Mouse (Mus musculus): ENCODE data around the gene Gm29609. TPM values are rescaled to one million over a fixed set of nuclear protein-coding genes. Genes with fewer than 3 reads are reported as not detected.
A peak's percentile ranks its signal among the peaks of the same experiment; 100 is the strongest.

Gm29609 gene
- polyA plus RNA-seq, 1 experiment from 2014 or later: 0.53 TPM

DNA sequence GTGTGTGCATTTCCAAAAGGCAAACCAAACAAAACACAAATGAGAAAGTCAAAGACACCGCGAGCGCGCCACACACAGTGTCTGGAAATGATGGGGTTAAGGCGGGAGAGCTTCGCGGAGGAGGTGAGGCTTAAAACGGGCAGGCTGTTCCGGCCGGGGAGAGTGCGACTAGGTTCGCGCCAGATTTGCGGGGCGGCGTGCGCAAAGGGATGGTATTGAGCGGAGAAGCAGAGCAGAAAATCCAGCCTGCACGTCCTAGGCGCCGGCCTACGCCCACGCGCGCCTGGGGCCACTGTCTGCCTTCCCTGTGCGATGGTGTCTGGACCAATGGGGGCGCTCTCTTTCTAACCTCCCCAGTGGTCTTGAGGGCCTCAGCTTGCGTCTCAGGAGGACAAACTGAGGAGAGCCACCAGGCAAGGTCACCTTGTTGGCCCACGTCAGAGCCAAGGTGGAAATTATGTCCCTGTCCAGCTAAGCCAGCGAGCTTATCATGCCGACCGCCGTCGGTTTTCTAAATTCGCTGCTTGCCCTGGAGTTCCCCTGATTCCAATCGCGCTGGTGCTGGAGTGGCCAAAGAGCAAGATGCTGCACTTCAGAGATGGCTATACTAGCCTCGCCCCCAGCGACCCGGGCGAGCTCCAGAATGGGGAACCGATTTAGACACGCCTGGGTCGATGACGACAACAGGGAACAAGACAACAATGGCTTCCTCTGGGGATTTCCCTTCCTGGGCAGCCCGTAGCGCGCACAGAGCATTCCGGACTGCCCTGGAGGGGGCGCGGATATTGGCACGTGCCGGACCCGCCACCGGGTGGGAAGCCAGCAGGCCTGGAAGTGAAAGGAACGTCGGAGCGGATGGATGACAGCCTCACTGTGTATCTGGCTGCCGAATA, 84.7 kb downstream of the Gm29609 start:
- TF ChIP-seq CTCF (IDR thresholded peaks at IDR 0.05; ENCODE audit: low read depth): peak; percentile 17; the same call in 1 of the 2 replicates
- H3K4me2 ChIP-seq (ENCODE audit: low read length): peak overlapping the region; percentile 53
- no peaks in the 10 kb centered on the region for H3K36me3 ChIP-seq (ENCODE audit: insufficient read depth, low read length)
- peak overlapping the region; percentile 29 for H3K4me3 ChIP-seq (replicated peaks; ENCODE audit: low read depth, low read length)
- WGBS: under 1% methylated on average over 59 of the region's 59 CpGs
- DNase-seq (ENCODE audit: low spot score) (peak; percentile 46), ATAC-seq (replicated peaks; ENCODE audit: low FRiP score, low read depth) (no peak)
- H3K4me1 ChIP-seq (replicated peaks; ENCODE audit: insufficient read depth, low read length): peaks cover 24% of the 10 kb centered on the region
- no peaks in the 10 kb centered on the region for H3K9me3 ChIP-seq (replicated peaks; ENCODE audit: low read length)
- peaks cover 63% of the 10 kb centered on the region for H3K27me3 ChIP-seq (ENCODE audit: insufficient read depth, low read length)
- H3K9ac ChIP-seq (ENCODE audit: low read depth, low read length): no peak overlapping the region
- H3K27ac ChIP-seq: no peak overlapping the region

Other genes with a start within 250 kb of the Gm29609 start
- gene Cgref1, start 234.3 kb downstream of the Gm29609 start, polyA plus RNA-seq (2015; fragmentation: Nextera tagmentation; extraction: Ambion mirVana): 47.4 and 52.2 TPM in 2 replicates
- gene Preb, start 219.6 kb downstream of the Gm29609 start, polyA plus RNA-seq (2015; fragmentation: Nextera tagmentation; extraction: Ambion mirVana): 103 and 117 TPM in 2 replicates
- 2.2 and 2.3 TPM in 2 replicates for gene Tcf23, start 211.2 kb downstream of the Gm29609 start, polyA plus RNA-seq (2015; fragmentation: Nextera tagmentation; extraction: Ambion mirVana)
- 271 and 290 TPM in 2 replicates for gene Atraid, start 131.6 kb downstream of the Gm29609 start, polyA plus RNA-seq (2015; fragmentation: Nextera tagmentation; extraction: Ambion mirVana)
- gene Slc5a6, start 131.0 kb downstream of the Gm29609 start, polyA plus RNA-seq (2015; fragmentation: Nextera tagmentation; extraction: Ambion mirVana): 13.4 and 15.1 TPM in 2 replicates
- gene Cad, start 125.1 kb downstream of the Gm29609 start, polyA plus RNA-seq (2015; fragmentation: Nextera tagmentation; extraction: Ambion mirVana): 11.8 and 13.9 TPM in 2 replicates
- gene Dnajc5g, start 73.6 kb downstream of the Gm29609 start, polyA plus RNA-seq (2015; fragmentation: Nextera tagmentation; extraction: Ambion mirVana): not detected in 2 replicates
- 1.1 TPM in 2 replicates for gene Slc30a3, start 71.7 kb downstream of the Gm29609 start, polyA plus RNA-seq (2015; fragmentation: Nextera tagmentation; extraction: Ambion mirVana)
- gene Trim54, start 63.2 kb downstream of the Gm29609 start, polyA plus RNA-seq (2015; fragmentation: Nextera tagmentation; extraction: Ambion mirVana): not detected in 2 replicates
- gene Ucn, start 41.1 kb downstream of the Gm29609 start, polyA plus RNA-seq (2015; fragmentation: Nextera tagmentation; extraction: Ambion mirVana): 0.31 TPM in 1 of 2 replicates, not detected in the other
- gene Mpv17, start 25.7 kb downstream of the Gm29609 start, polyA plus RNA-seq (2015; fragmentation: Nextera tagmentation; extraction: Ambion mirVana): 45.3 and 56.0 TPM in 2 replicates
- gene Gtf3c2, start 233 bp upstream of the Gm29609 start, polyA plus RNA-seq (2015; fragmentation: Nextera tagmentation; extraction: Ambion mirVana): 42.5 and 47.6 TPM in 2 replicates
- 122 and 134 TPM in 2 replicates for gene Snx17, start 13.3 kb upstream of the Gm29609 start, polyA plus RNA-seq (2015; fragmentation: Nextera tagmentation; extraction: Ambion mirVana)
- 62.8 and 66.8 TPM in 2 replicates for gene Eif2b4, start 13.5 kb upstream of the Gm29609 start, polyA plus RNA-seq (2015; fragmentation: Nextera tagmentation; extraction: Ambion mirVana)
- gene Zfp513, start 22.4 kb upstream of the Gm29609 start, polyA plus RNA-seq (2015; fragmentation: Nextera tagmentation; extraction: Ambion mirVana): 7.2 and 8.9 TPM in 2 replicates
- 85.4 and 92.2 TPM in 2 replicates for gene Ppm1g, start 40.8 kb upstream of the Gm29609 start, polyA plus RNA-seq (2015; fragmentation: Nextera tagmentation; extraction: Ambion mirVana)
- gene Nrbp1, start 61.0 kb upstream of the Gm29609 start, polyA plus RNA-seq (2015; fragmentation: Nextera tagmentation; extraction: Ambion mirVana): 116 and 123 TPM in 2 replicates
- 0.82 and 0.92 TPM in 2 replicates for gene Gm9970, start 61.3 kb upstream of the Gm29609 start, polyA plus RNA-seq (2015; fragmentation: Nextera tagmentation; extraction: Ambion mirVana)
- 28.0 and 31.9 TPM in 2 replicates for gene Krtcap3, start 71.8 kb upstream of the Gm29609 start, polyA plus RNA-seq (2015; fragmentation: Nextera tagmentation; extraction: Ambion mirVana)
- 17.4 and 20.5 TPM in 2 replicates for gene Ift172, start 111.2 kb upstream of the Gm29609 start, polyA plus RNA-seq (2015; fragmentation: Nextera tagmentation; extraction: Ambion mirVana)
- 26.9 and 27.8 TPM in 2 replicates for gene Fndc4, start 116.2 kb upstream of the Gm29609 start, polyA plus RNA-seq (2015; fragmentation: Nextera tagmentation; extraction: Ambion mirVana)
- gene Gckr, start 117.5 kb upstream of the Gm29609 start, polyA plus RNA-seq (2015; fragmentation: Nextera tagmentation; extraction: Ambion mirVana): 0.09 TPM in 1 of 2 replicates, not detected in the other

Data from kidney, postnatal 0 days (tissue).